ENCODE assay signal across 11 mouse cellular contexts in genomic region chr4:126287302-126287995, GRCm38 (mm10). TPM values are rescaled to one million over a fixed set of nuclear protein-coding genes. Genes with fewer than 3 reads are reported as not detected.
DNase-seq lines count a peak whose midpoint lies in the region; ATAC-seq lines count a peak whose summit lies in the region.
"Had no signal": no experiment of that assay in that cellular context is flagged by ENCODE, and none has a peak within 500 bp of the region (broad histone marks: within the 10 kb centered on the region; RNA-seq: fewer than 3 reads in every experiment).

No protein-coding gene starts in this region.

- H3K27me3 ChIP-seq in forebrain, embryonic 12.5 days = peaks cover 78% of the 10 kb centered on the region
- peaks cover 41% of the 10 kb centered on the region for H3K27me3 ChIP-seq in forebrain, embryonic 15.5 days
- peaks cover 60% of the 10 kb centered on the region for H3K27me3 ChIP-seq in kidney, embryonic 15.5 days
- peaks cover 32% of the 10 kb centered on the region for H3K27me3 ChIP-seq in midbrain, embryonic 11.5 days (ENCODE audit: control insufficient read depth, insufficient read depth, low read length)
- H3K27me3 ChIP-seq in midbrain, embryonic 14.5 days (ENCODE audit: control insufficient read depth, insufficient read depth, low read length) = peaks cover 33% of the 10 kb centered on the region
- peaks cover 9% of the 10 kb centered on the region; the same call in 1 of the 2 replicates for H3K27me3 ChIP-seq in stomach, embryonic 16.5 days (ENCODE audit: control insufficient read depth, insufficient read depth, low read length)

- H3K4me2 ChIP-seq in forebrain, embryonic 12.5 days = no peak overlapping the region
- H3K4me2 ChIP-seq in forebrain, embryonic 15.5 days (replicated peaks) = no peak overlapping the region
- H3K4me2 ChIP-seq in kidney, embryonic 15.5 days = peak overlapping the region; percentile 82
- H3K4me2 ChIP-seq in midbrain, embryonic 11.5 days = no peak overlapping the region
- no peak overlapping the region for H3K4me2 ChIP-seq in midbrain, embryonic 14.5 days (ENCODE audit: low read length)
- peak overlapping the region; percentile 67 for H3K4me2 ChIP-seq in stomach, embryonic 16.5 days (ENCODE audit: low read depth, low read length)

- WGBS in forebrain, embryonic 12.5 days = 40% methylated on average over 11 of the region's 11 CpGs
- 36% methylated on average over 11 of the region's 11 CpGs for WGBS in forebrain, embryonic 15.5 days
- WGBS in kidney, embryonic 15.5 days = 26% methylated on average over 11 of the region's 11 CpGs
- WGBS in midbrain, embryonic 11.5 days = 34% methylated on average over 11 of the region's 11 CpGs
- WGBS in midbrain, embryonic 14.5 days = 39% methylated on average over 11 of the region's 11 CpGs
- 28% methylated on average over 11 of the region's 11 CpGs for WGBS in stomach, embryonic 16.5 days

- H3K4me3 ChIP-seq in forebrain, embryonic 12.5 days (replicated peaks) = peak overlapping the region; percentile 41; the same call in 1 of the 2 replicates
- H3K4me3 ChIP-seq in forebrain, embryonic 15.5 days = no peak overlapping the region
- peak overlapping the region; percentile 52 for H3K4me3 ChIP-seq in kidney, embryonic 15.5 days (replicated peaks)
- no peak overlapping the region for H3K4me3 ChIP-seq in midbrain, embryonic 11.5 days (ENCODE audit: low read depth, low read length)
- no peak overlapping the region for H3K4me3 ChIP-seq in midbrain, embryonic 14.5 days (replicated peaks; ENCODE audit: low read depth, low read length)
- H3K4me3 ChIP-seq in stomach, embryonic 16.5 days (replicated peaks; ENCODE audit: low read length) = peak overlapping the region; percentile 52

- peaks cover 9% of the 10 kb centered on the region; the same call in 1 of the 2 replicates for H3K9me3 ChIP-seq in forebrain, embryonic 12.5 days
- no peaks in the 10 kb centered on the region for H3K9me3 ChIP-seq in forebrain, embryonic 15.5 days
- H3K9me3 ChIP-seq in kidney, embryonic 15.5 days (replicated peaks) = no peaks in the 10 kb centered on the region
- H3K9me3 ChIP-seq in midbrain, embryonic 11.5 days (ENCODE audit: control insufficient read depth, low read length) = no peaks in the 10 kb centered on the region
- no peaks in the 10 kb centered on the region for H3K9me3 ChIP-seq in midbrain, embryonic 14.5 days (ENCODE audit: control insufficient read depth, low read length)
- no peaks in the 10 kb centered on the region for H3K9me3 ChIP-seq in stomach, embryonic 16.5 days (replicated peaks; ENCODE audit: control insufficient read depth, low read length)

- no peak overlapping the region for H3K9ac ChIP-seq in forebrain, embryonic 12.5 days
- H3K9ac ChIP-seq in forebrain, embryonic 15.5 days (replicated peaks) = no peak overlapping the region
- H3K9ac ChIP-seq in kidney, embryonic 15.5 days = no peak overlapping the region
- H3K9ac ChIP-seq in midbrain, embryonic 11.5 days (ENCODE audit: low read length) = no peak overlapping the region
- H3K9ac ChIP-seq in midbrain, embryonic 14.5 days (replicated peaks; ENCODE audit: low read length) = no peak overlapping the region
- H3K9ac ChIP-seq in stomach, embryonic 16.5 days (ENCODE audit: low read length) = peak overlapping the region; percentile 75; the same call in 1 of the 2 replicates

- H3K4me1 ChIP-seq in forebrain, embryonic 12.5 days = peaks cover 20% of the 10 kb centered on the region
- H3K4me1 ChIP-seq in forebrain, embryonic 15.5 days = peaks cover 6% of the 10 kb centered on the region
- H3K4me1 ChIP-seq in kidney, embryonic 15.5 days = peaks cover 35% of the 10 kb centered on the region
- H3K4me1 ChIP-seq in midbrain, embryonic 11.5 days (ENCODE audit: control insufficient read depth, insufficient read depth, low read length) = peaks cover 7% of the 10 kb centered on the region
- no peaks in the 10 kb centered on the region for H3K4me1 ChIP-seq in midbrain, embryonic 14.5 days (ENCODE audit: control insufficient read depth, insufficient read depth, low read length)
- peaks cover 13% of the 10 kb centered on the region for H3K4me1 ChIP-seq in stomach, embryonic 16.5 days (ENCODE audit: control insufficient read depth, insufficient read depth, low read length)

- no peaks in the 10 kb centered on the region for H3K36me3 ChIP-seq in forebrain, embryonic 12.5 days (replicated peaks)
- H3K36me3 ChIP-seq in forebrain, embryonic 15.5 days = no peaks in the 10 kb centered on the region
- H3K36me3 ChIP-seq in kidney, embryonic 15.5 days = no peaks in the 10 kb centered on the region
- H3K36me3 ChIP-seq in midbrain, embryonic 11.5 days (ENCODE audit: control insufficient read depth, insufficient read depth, low read length) = no peaks in the 10 kb centered on the region
- no peaks in the 10 kb centered on the region for H3K36me3 ChIP-seq in midbrain, embryonic 14.5 days (ENCODE audit: control insufficient read depth, insufficient read depth, low read length)
- H3K36me3 ChIP-seq in stomach, embryonic 16.5 days (ENCODE audit: control insufficient read depth, insufficient read depth, low read length) = no peaks in the 10 kb centered on the region

- DNase-seq in kidney, adult 9 months = no peak
- peak; percentile 89 for DNase-seq in midbrain, embryonic 11.5 days (ENCODE audit: low spot score, missing footprints)
- no peak for DNase-seq in midbrain, embryonic 14.5 days
- DNase-seq in gastrocnemius, postnatal 4 days (ENCODE audit: low spot score in 2 of 2) = no peak
- DNase-seq: cerebellum, adult 18-20 months; gastrocnemius, postnatal 25 days; left cerebral cortex, postnatal 4 days had no signal

- no peak for ATAC-seq in forebrain, embryonic 12.5 days (ENCODE audit: low FRiP score)
- no peak for ATAC-seq in forebrain, embryonic 15.5 days (replicated peaks)
- ATAC-seq in kidney, embryonic 15.5 days (replicated peaks; ENCODE audit: low FRiP score) = 0 out of 2 replicates have a peak, but pooled peaks have one; percentile 7
- no peak for ATAC-seq in midbrain, embryonic 11.5 days (ENCODE audit: low FRiP score)
- no peak for ATAC-seq in midbrain, embryonic 14.5 days (ENCODE audit: low FRiP score, low TSS enrichment)
- ATAC-seq in stomach, embryonic 16.5 days (ENCODE audit: insufficient read depth, low FRiP score) = peak; percentile 6; the same call in 1 of the 2 replicates

- H3K27ac ChIP-seq in forebrain, embryonic 12.5 days = 0 out of 2 replicates have a peak overlapping the region, but pooled peaks have one; percentile 9
- no peak overlapping the region for H3K27ac ChIP-seq in forebrain, embryonic 15.5 days (replicated peaks)
- peak overlapping the region; percentile 28; the same call in 1 of the 2 replicates for H3K27ac ChIP-seq in kidney, embryonic 15.5 days
- no peak overlapping the region for H3K27ac ChIP-seq in midbrain, embryonic 11.5 days (ENCODE audit: low read depth, low read length)
- no peak overlapping the region for H3K27ac ChIP-seq in midbrain, embryonic 14.5 days (replicated peaks; ENCODE audit: low read depth, low read length)
- H3K27ac ChIP-seq in stomach, embryonic 16.5 days (ENCODE audit: low read length) = peak overlapping the region; percentile 40

RNA-seq across cellular contexts. Expression of gene Col8a2, which starts 0.9 kb away (rescaled TPM):
- polyA plus RNA-seq in forebrain, embryonic 12.5 days (2016; fragmentation: Nextera tagmentation; extraction: Ambion mirVana) = 16.0 and 22.6 TPM in 2 replicates
- 2.0 and 3.0 TPM in 2 replicates for polyA plus RNA-seq in forebrain, embryonic 15.5 days (2015; fragmentation: Nextera tagmentation; extraction: Ambion mirVana)
- polyA plus RNA-seq in kidney, embryonic 15.5 days (2015; fragmentation: Nextera tagmentation; extraction: Ambion mirVana) = 10.6 and 15.2 TPM in 2 replicates
- polyA plus RNA-seq in midbrain, embryonic 11.5 days (2014; fragmentation: Nextera tagmentation; extraction: Ambion mirVana) = 9.1 and 9.5 TPM in 2 replicates
- 0.57 and 1.1 TPM in 2 replicates for polyA plus RNA-seq in midbrain, embryonic 14.5 days (2014; fragmentation: Nextera tagmentation; extraction: Ambion mirVana)
- polyA plus RNA-seq in stomach, embryonic 16.5 days (2015; fragmentation: Nextera tagmentation; extraction: Ambion mirVana) = 7.6 and 11.1 TPM in 2 replicates
- 10 to 100 TPM in 1 of 2 experiments, 1 to 10 TPM in 1; 7.0 to 10.1 TPM for total RNA-seq in gastrocnemius, postnatal 4 days (2021)

RNA-seq across cellular contexts. Expression of gene Trappc3, which starts 25.3 kb away (rescaled TPM):
- 104 and 108 TPM in 2 replicates for polyA plus RNA-seq in forebrain, embryonic 12.5 days (2016; fragmentation: Nextera tagmentation; extraction: Ambion mirVana)
- 175 and 182 TPM in 2 replicates for polyA plus RNA-seq in forebrain, embryonic 15.5 days (2015; fragmentation: Nextera tagmentation; extraction: Ambion mirVana)
- polyA plus RNA-seq in kidney, embryonic 15.5 days (2015; fragmentation: Nextera tagmentation; extraction: Ambion mirVana) = 106 and 111 TPM in 2 replicates
- 37.1 and 38.9 TPM in 2 replicates for polyA plus RNA-seq in midbrain, embryonic 11.5 days (2014; fragmentation: Nextera tagmentation; extraction: Ambion mirVana)
- 37.1 and 124 TPM in 2 replicates for polyA plus RNA-seq in midbrain, embryonic 14.5 days (2014; fragmentation: Nextera tagmentation; extraction: Ambion mirVana)
- 97.2 and 103 TPM in 2 replicates for polyA plus RNA-seq in stomach, embryonic 16.5 days (2015; fragmentation: Nextera tagmentation; extraction: Ambion mirVana)
- total RNA-seq in gastrocnemius, postnatal 4 days (2021) = 10 to 100 TPM; 36.6 to 37.3 TPM

RNA-seq across cellular contexts. Expression of gene Map7d1, which starts 31.3 kb away (rescaled TPM):
- 104 and 105 TPM in 2 replicates for polyA plus RNA-seq in forebrain, embryonic 12.5 days (2016; fragmentation: Nextera tagmentation; extraction: Ambion mirVana)
- 76.8 and 79.6 TPM in 2 replicates for polyA plus RNA-seq in forebrain, embryonic 15.5 days (2015; fragmentation: Nextera tagmentation; extraction: Ambion mirVana)
- 39.6 and 40.7 TPM in 2 replicates for polyA plus RNA-seq in kidney, embryonic 15.5 days (2015; fragmentation: Nextera tagmentation; extraction: Ambion mirVana)
- polyA plus RNA-seq in midbrain, embryonic 11.5 days (2014; fragmentation: Nextera tagmentation; extraction: Ambion mirVana) = 61.8 and 68.7 TPM in 2 replicates
- polyA plus RNA-seq in midbrain, embryonic 14.5 days (2014; fragmentation: Nextera tagmentation; extraction: Ambion mirVana) = 78.3 and 85.3 TPM in 2 replicates
- polyA plus RNA-seq in stomach, embryonic 16.5 days (2015; fragmentation: Nextera tagmentation; extraction: Ambion mirVana) = 14.4 and 20.0 TPM in 2 replicates
- 100 to 1,000 TPM; 254 to 283 TPM for total RNA-seq in gastrocnemius, postnatal 4 days (2021)

RNA-seq across cellular contexts. Expression of gene Adprhl2, which starts 34.1 kb away (rescaled TPM):
- polyA plus RNA-seq in forebrain, embryonic 12.5 days (2016; fragmentation: Nextera tagmentation; extraction: Ambion mirVana) = 68.5 and 72.4 TPM in 2 replicates
- 81.9 and 85.3 TPM in 2 replicates for polyA plus RNA-seq in forebrain, embryonic 15.5 days (2015; fragmentation: Nextera tagmentation; extraction: Ambion mirVana)
- polyA plus RNA-seq in kidney, embryonic 15.5 days (2015; fragmentation: Nextera tagmentation; extraction: Ambion mirVana) = 74.4 and 81.1 TPM in 2 replicates
- polyA plus RNA-seq in midbrain, embryonic 11.5 days (2014; fragmentation: Nextera tagmentation; extraction: Ambion mirVana) = 36.4 and 45.0 TPM in 2 replicates
- polyA plus RNA-seq in midbrain, embryonic 14.5 days (2014; fragmentation: Nextera tagmentation; extraction: Ambion mirVana) = 64.2 and 76.6 TPM in 2 replicates
- polyA plus RNA-seq in stomach, embryonic 16.5 days (2015; fragmentation: Nextera tagmentation; extraction: Ambion mirVana) = 55.5 and 55.6 TPM in 2 replicates
- 10 to 100 TPM; 20.8 to 21.2 TPM for total RNA-seq in gastrocnemius, postnatal 4 days (2021)

RNA-seq across cellular contexts. Expression of gene Tekt2, which starts 38.0 kb away (rescaled TPM):
- 7.7 and 10.8 TPM in 2 replicates for polyA plus RNA-seq in forebrain, embryonic 12.5 days (2016; fragmentation: Nextera tagmentation; extraction: Ambion mirVana)
- polyA plus RNA-seq in forebrain, embryonic 15.5 days (2015; fragmentation: Nextera tagmentation; extraction: Ambion mirVana) = 12.7 and 16.0 TPM in 2 replicates
- 4.7 and 4.9 TPM in 2 replicates for polyA plus RNA-seq in kidney, embryonic 15.5 days (2015; fragmentation: Nextera tagmentation; extraction: Ambion mirVana)
- polyA plus RNA-seq in midbrain, embryonic 11.5 days (2014; fragmentation: Nextera tagmentation; extraction: Ambion mirVana) = 1.8 and 2.2 TPM in 2 replicates
- polyA plus RNA-seq in midbrain, embryonic 14.5 days (2014; fragmentation: Nextera tagmentation; extraction: Ambion mirVana) = 7.4 and 9.7 TPM in 2 replicates
- polyA plus RNA-seq in stomach, embryonic 16.5 days (2015; fragmentation: Nextera tagmentation; extraction: Ambion mirVana) = 7.9 and 8.0 TPM in 2 replicates
- 1 to 10 TPM; 1.2 to 1.6 TPM for total RNA-seq in gastrocnemius, postnatal 4 days (2021)

Comparison
In these comparisons a context has a peak if more than half of its experiments do, and no peak if none do; other contexts are left out.
1. H3K27ac ChIP-seq: peak in forebrain, embryonic 12.5 days (single experiment), kidney, embryonic 15.5 days (single experiment) and stomach, embryonic 16.5 days (single experiment); none in forebrain, embryonic 15.5 days (single experiment), midbrain, embryonic 11.5 days (single experiment) and midbrain, embryonic 14.5 days (single experiment).
2. H3K4me3 ChIP-seq: peak in forebrain, embryonic 12.5 days (single experiment), kidney, embryonic 15.5 days (single experiment) and stomach, embryonic 16.5 days (single experiment); none in forebrain, embryonic 15.5 days (single experiment), midbrain, embryonic 11.5 days (single experiment) and midbrain, embryonic 14.5 days (single experiment).
3. ATAC-seq: peak in kidney, embryonic 15.5 days (single experiment) and stomach, embryonic 16.5 days (single experiment); none in forebrain, embryonic 12.5 days (single experiment), forebrain, embryonic 15.5 days (single experiment), midbrain, embryonic 11.5 days (single experiment) and midbrain, embryonic 14.5 days (single experiment).
4. H3K4me2 ChIP-seq: peak in kidney, embryonic 15.5 days (single experiment) and stomach, embryonic 16.5 days (single experiment); none in forebrain, embryonic 12.5 days (single experiment), forebrain, embryonic 15.5 days (single experiment), midbrain, embryonic 11.5 days (single experiment) and midbrain, embryonic 14.5 days (single experiment).